Mouse (Mus musculus) layer of hippocampus, adult 2 months (tissue): ENCODE results near the gene Klhdc7b. TPM values are rescaled to one million over a fixed set of nuclear protein-coding genes. Genes with fewer than 3 reads are reported as not detected.
A peak's percentile ranks its signal among the peaks of the same experiment; 100 is the strongest.

Source experiments
- DNase-seq, 2 experiments: peaks; one replicate each; pipeline ENCODE4 v3.0.0; 2022; ENCODE audit warnings: low spot score in 2 of 2
- H3K27ac ChIP-seq: fragments of 200-600 bp; 2 replicates; pipeline ENCODE4 v1.8.1; 2022
- H3K4me3 ChIP-seq: fragments of 200-600 bp; 2 replicates; pipeline ENCODE4 v1.8.1; 2022; ENCODE audit warnings: mild to moderate bottlenecking
- CTCF ChIP-seq: fragments of 200-600 bp; conservative IDR thresholded peaks from 2 replicates; pipeline ENCODE4 v1.8.1; 2022; ENCODE audit warnings: antibody characterized with exemption, mild to moderate bottlenecking, moderate library complexity
- total RNA-seq, 2 experiments: library from RNA; stranded (reverse); gene quantifications; 2 replicates each; pipeline ENCODE4 v1.2.3; 2021

Gene Klhdc7b
- total RNA-seq, 2 experiments from 2014 or later, result 0.59 to 0.71 TPM

DNA sequence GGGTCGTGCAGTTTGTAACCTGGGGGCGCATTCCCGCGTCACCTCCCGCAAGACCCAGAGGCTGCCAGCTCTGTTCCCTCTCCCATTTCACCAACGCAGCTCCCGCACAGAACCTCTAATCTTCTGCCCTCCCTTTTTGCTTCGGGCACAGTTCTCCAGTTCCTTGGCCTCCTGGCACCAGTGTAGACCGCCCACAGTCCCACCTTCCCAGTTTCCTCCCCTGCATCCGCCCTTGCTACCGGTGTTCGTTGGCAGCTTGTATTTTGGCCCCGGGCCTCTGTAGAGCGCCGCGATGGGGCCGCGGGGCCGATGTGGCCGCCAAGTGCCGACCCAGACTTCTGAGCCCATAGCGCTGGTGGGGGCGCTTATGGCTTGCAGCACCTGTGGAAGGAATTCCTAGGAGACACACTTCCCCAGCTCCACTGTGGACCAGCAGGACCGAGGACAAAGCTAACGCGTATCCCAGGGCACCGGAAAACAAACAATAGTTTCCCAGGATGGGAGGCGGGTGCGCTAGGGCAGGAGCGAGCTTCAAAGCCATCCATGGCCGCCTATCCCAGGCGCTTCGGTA lies 5.8 kb upstream of the Klhdc7b start, which contains the start of gene Odf3b:
Odf3b (minus strand) TSS at position 452 of the 571 bp plus-strand sequence.
- Histone ChIP-seq H3K4me3 (peak within 1 kb of the TSS; percentile 59), H3K27ac (peak within 1 kb of the TSS; percentile 77)
- TF ChIP-seq CTCF, result no peak
- no peak for DNase-seq

DNA sequence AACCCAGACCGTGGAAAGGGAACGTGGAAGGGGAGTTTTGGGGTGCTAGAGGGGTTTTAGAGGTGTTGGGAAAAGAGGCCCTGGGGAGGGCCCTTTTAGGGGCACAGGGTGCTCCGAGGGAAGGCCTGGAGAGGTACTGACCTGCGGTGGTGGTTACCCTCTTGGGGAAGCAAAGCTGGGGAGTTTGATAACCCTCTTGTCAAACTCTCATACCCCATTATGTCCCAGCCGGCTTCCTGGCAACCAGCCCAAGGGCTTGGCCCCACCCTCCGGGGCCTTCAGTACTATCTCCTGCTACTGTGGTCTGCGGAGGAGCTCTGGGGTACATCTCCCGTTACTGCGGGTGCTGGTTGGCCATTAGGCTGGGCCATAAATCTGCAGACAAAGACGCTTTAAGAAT lies 5.3 kb upstream of the Klhdc7b start:
- no peak for DNase-seq
- Histone ChIP-seq H3K4me3 (peak overlapping the region; percentile 59), H3K27ac (peak overlapping the region; percentile 77)
- TF ChIP-seq CTCF, result no peak

DNA sequence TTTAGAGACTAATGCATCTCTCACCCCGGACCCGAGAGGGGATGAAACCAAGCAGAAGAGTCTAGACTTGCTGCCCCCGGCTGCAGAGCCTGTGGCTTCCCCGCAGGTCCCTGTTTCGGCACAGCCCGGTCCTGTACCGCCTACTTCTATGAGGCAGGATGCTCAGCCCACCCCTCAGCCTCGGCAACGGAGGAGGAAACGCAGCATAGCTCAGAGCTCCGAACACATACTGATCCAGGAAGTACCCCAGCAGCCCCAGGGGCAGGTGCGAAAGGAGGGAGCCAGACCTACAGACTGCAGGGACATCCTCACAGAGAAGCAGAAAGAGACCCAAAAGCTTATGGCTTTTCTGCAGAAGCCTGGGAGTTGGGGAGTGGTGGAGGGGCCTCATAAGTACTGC lies 2.4 kb downstream of the Klhdc7b start:
- Histone ChIP-seq H3K27ac (no peak overlapping the region), H3K4me3 (no peak overlapping the region)
- DNase-seq, result no peak
- no peak for TF ChIP-seq CTCF

DNA sequence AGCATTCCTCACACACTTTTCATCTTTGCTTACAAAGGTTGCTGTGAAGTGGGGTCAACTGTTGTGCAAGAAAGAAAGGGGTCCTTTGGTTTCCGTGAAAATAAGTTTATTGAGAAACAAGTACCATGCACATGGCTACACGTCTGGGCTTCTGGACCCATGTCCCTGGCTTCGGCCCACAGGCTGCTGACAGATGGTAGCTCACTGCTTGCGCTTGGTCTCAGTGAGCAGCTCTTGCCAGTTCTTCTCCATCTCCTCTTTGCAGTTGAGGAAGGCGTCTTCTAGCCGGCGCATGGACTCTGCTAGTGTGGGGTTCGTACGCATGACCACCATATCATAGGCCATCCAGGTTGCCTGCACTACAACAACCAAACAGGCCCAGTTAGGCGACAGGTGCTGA lies 5.4 kb downstream of the Klhdc7b start:
- Histone ChIP-seq H3K27ac (no peak overlapping the region), H3K4me3 (no peak overlapping the region)
- TF ChIP-seq CTCF, result no peak
- DNase-seq, result no peak

DNA sequence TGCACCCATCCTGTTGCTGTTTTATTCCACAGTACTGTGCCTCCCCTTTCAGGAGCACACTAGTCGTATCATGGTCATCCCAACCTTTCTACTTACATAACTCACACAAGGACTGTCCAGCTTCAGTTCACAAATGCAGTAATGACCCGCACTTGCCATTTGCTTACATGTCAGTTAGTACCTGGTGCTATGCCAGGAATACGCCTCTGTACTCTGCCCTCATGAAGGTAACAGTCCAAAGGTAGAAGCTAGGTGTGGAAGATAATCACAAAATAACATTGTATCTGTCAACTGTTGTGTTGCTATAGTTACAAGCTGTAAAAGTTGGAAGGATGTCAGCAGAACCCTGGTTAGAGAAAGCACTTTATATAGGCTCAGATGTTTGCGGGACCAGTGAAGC lies 12.2 kb downstream of the Klhdc7b start:
- DNase-seq, result no peak
- Histone ChIP-seq H3K4me3 (no peak overlapping the region), H3K27ac (no peak overlapping the region)
- TF ChIP-seq CTCF, result no peak

DNA sequence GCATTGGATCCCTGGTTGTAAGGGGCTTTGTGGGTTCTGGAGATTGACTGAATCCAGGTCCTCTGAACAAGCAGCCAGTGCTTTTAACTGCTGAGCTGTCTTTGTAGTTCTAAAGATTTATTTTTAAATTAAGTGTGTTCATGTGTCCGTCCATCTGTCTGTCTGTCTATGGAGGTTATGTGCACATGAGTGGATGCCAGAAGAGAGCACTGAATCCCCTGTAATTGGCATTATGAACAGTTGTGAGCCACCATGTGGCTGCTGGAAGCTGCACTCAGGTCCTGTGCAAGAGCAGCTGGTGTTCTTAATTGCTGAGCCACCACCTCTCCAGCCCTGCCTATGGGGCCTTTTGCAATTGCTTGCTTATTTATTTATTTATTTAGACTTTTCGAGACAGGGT lies 13.4 kb downstream of the Klhdc7b start:
- no peak for TF ChIP-seq CTCF
- H3K27ac ChIP-seq, result no peak overlapping the region

GRCm38 (mm10) chr15:89399716-89400115 lies 15.0 kb downstream of the Klhdc7b start:
- no peak for DNase-seq
- Histone ChIP-seq H3K27ac (no peak overlapping the region), H3K4me3 (no peak overlapping the region)
- TF ChIP-seq CTCF, result no peak

More for the DNA sequence above, 13.4 kb downstream of the Klhdc7b start:
- no peak overlapping the region for H3K4me3 ChIP-seq
- DNase-seq, result no peak

DNA sequence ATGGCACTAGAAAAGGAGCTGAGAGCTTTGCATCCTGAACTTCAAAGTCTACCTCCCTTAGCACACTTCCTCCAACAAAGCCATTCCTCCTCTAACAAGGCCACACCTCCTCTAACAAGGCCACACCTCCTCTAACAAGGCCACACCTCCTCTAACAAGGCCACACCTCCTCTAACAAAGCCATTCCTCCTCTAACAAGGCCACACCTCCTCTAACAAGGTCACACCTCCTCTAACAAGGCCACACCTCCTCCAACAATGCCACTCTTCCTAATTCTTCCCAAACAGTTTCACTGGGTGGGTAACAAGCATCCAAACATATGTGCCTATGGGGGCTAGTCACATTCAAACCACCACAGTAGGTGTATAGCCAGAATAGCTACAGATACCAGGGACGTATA lies 17.8 kb downstream of the Klhdc7b start:
- Histone ChIP-seq H3K27ac (no peak overlapping the region), H3K4me3 (no peak overlapping the region)
- DNase-seq, result no peak
- TF ChIP-seq CTCF, result no peak

- no peak for TF ChIP-seq CTCF
- Histone ChIP-seq H3K27ac (no peak overlapping the region), H3K4me3 (no peak overlapping the region)
- DNase-seq, result no peak
Measured at GRCm38 (mm10) chr15:89404831-89405623, 20.3 kb downstream of the Klhdc7b start.

GRCm38 (mm10) chr15:89406691-89407090 lies 22.0 kb downstream of the Klhdc7b start:
- Histone ChIP-seq H3K27ac (no peak overlapping the region), H3K4me3 (no peak overlapping the region)
- no peak for DNase-seq
- TF ChIP-seq CTCF, result no peak

GRCm38 (mm10) chr15:89410118-89410517 lies 25.4 kb downstream of the Klhdc7b start, which contains the start of gene Syce3:
Gene Syce3 (minus strand): TSS chr15:89410503.
- Histone ChIP-seq H3K27ac (no peak within 1 kb of the TSS), H3K4me3 (no peak within 1 kb of the TSS)
- TF ChIP-seq CTCF, result no peak
- DNase-seq, result no peak

DNA sequence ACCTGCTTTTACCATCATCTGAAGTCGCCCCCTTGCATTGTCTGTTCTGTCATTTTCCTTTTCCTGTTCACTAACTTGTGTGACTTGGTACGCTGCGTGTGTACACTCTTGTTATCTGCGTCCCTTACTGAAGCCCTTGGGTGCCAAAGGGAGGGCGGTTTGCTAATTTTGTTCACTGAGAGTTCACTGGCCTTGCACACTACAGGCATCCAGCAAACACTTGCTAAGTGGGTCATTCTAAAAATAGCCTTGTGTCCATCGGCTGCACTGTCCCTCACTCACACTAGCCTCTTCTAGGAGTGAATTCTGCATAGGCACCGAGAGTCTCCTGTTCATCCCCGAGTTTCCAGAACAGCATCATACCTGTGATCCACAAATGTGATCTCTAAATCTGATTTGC lies 30.6 kb downstream of the Klhdc7b start:
- no peak for TF ChIP-seq CTCF
- H3K4me3 ChIP-seq, result no peak overlapping the region

DNA sequence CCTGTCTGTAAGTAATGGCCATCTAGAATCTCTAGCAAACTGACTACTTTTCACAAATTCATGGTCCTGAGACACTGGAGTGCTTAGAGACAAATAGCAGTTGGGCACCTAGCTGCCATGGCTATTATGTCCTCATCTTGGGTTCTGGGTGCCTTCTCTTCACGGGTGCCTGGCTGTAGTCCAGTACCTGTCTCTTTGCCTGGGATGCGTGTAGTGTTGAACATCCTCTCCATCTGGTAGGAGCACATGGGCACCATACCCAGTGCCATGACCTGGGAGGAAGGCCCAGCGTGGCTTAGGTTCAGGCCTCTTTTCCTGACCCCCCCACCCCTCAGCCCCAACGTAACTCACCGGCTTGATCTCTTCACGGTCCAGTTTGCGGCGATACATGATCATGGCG lies 37.2 kb downstream of the Klhdc7b start:
- no peak for DNase-seq
- Histone ChIP-seq H3K4me3 (no peak overlapping the region), H3K27ac (no peak overlapping the region)
- no peak for TF ChIP-seq CTCF

More for the DNA sequence above, 30.6 kb downstream of the Klhdc7b start:
- no peak for DNase-seq
- H3K27ac ChIP-seq, result no peak overlapping the region

DNA sequence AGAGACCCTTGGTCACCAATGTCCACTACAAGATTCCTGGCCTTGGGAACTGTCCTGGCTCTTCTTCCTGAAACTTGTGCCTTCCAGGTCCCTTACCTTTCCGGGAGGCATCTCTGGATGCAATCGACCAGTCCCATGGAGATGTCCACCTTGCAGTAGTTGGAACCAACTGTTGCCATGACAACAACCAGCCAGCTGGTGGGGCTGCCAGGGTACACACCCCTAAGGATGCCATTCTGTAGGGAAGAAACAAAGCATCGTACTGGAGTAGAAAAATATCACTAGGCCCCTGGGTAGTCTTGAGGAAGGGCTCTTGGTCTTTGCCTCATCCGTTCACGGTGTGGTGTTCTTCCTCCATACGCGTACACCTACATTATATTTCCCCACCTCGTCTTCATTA lies 39.9 kb downstream of the Klhdc7b start:
- TF ChIP-seq CTCF, result no peak
- Histone ChIP-seq H3K4me3 (no peak overlapping the region), H3K27ac (no peak overlapping the region)
- no peak for DNase-seq
